Mouse (Mus musculus) erythroblast, adult 5-6 weeks (primary cell): ENCODE data around the gene Tatdn3. TPM values are rescaled to one million over a fixed set of nuclear protein-coding genes. Genes with fewer than 3 reads are reported as not detected.

ENCODE experiments used
- ATAC-seq: replicated peaks from 2 replicates; pipeline ENCODE4 v1.8.0; 2016; ENCODE audit warnings: moderate number of reproducible peaks, mild to moderate bottlenecking, moderate TSS enrichment, inconsistent platforms; ENCODE audit not compliant: poor library complexity, low FRiP score, severe bottlenecking
- total RNA-seq, 2 experiments: library from RNA; stranded (forward) in 1 of 2; stranded (reverse) in 1 of 2; fragments of 150-400 nt in 1 of 2; fragments of 200-764, 138-1000 nt in 1 of 2; gene quantifications; 2 replicates each; pipeline versions ENCODE4 v1.2.3 to v1.2.4; 2015 to 2017; ENCODE audit warnings: low replicate concordance in 2 of 2

Tatdn3 gene
- total RNA-seq, 2 experiments from 2014 or later = 1.3 to 8.5 TPM

DNA sequence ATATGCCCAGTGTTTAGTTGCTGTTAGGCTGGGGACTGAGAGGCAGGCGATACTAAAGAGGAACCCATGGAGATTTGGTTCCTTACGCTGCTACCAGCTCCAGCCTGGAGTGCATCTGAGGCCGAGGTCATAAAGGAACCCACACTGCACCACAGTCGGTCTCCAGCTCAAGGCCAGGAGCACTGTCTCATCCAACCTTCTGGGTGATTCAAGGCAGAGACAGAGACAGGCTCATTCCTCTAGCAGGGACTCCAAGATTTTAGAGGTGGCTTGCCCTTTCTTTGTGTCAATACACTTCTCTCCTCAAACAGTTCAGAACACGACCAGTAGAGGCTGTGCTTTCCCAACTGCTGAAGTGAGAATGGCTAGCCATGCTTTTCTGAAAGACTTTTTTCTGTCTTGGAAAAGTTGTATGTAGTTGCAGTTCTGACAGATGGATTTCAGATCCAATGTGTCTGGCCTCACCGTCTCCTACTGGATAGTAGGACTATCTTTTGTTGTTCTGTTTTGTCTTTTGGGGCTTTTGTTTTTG is 66.3 kb downstream of the Tatdn3 start:
- no peak for ATAC-seq

Other genes with a start within 250 kb of the Tatdn3 start
- gene Rps6kc1, start 151.2 kb downstream of the Tatdn3 start, total RNA-seq (2015; ENCODE audit: low replicate concordance) = 0.19 and 4.0 TPM in 2 replicates
- gene Rps6kc1, start 151.2 kb downstream of the Tatdn3 start, total RNA-seq (2017; ENCODE audit: low replicate concordance) = 4.2 and 4.6 TPM in 2 replicates
- gene Angel2, start 137.8 kb downstream of the Tatdn3 start, total RNA-seq (2015; ENCODE audit: low replicate concordance) = 4.2 and 12.1 TPM in 2 replicates
- gene Angel2, start 137.8 kb downstream of the Tatdn3 start, total RNA-seq (2017; ENCODE audit: low replicate concordance) = 8.9 and 12.6 TPM in 2 replicates
- not detected in 2 replicates for gene Vash2, start 83.6 kb downstream of the Tatdn3 start, total RNA-seq (2015; ENCODE audit: low replicate concordance)
- gene Vash2, start 83.6 kb downstream of the Tatdn3 start, total RNA-seq (2017; ENCODE audit: low replicate concordance) = 0.42 TPM in 1 of 2 replicates, not detected in the other
- 9.4 and 13.6 TPM in 2 replicates for gene Flvcr1, start 36.8 kb downstream of the Tatdn3 start, total RNA-seq (2015; ENCODE audit: low replicate concordance)
- 5.3 and 7.8 TPM in 2 replicates for gene Flvcr1, start 36.8 kb downstream of the Tatdn3 start, total RNA-seq (2017; ENCODE audit: low replicate concordance)
- not detected in 2 replicates for gene Spata45, start 26.3 kb downstream of the Tatdn3 start, total RNA-seq (2015; ENCODE audit: low replicate concordance)
- gene Spata45, start 26.3 kb downstream of the Tatdn3 start, total RNA-seq (2017; ENCODE audit: low replicate concordance) = not detected in 2 replicates
- gene Nsl1, start 80 bp upstream of the Tatdn3 start, total RNA-seq (2015; ENCODE audit: low replicate concordance) = 2.1 and 6.7 TPM in 2 replicates
- 3.8 and 7.5 TPM in 2 replicates for gene Nsl1, start 80 bp upstream of the Tatdn3 start, total RNA-seq (2017; ENCODE audit: low replicate concordance)
- 2.1 TPM in 1 of 2 replicates, not detected in the other for gene Batf3, start 34.9 kb upstream of the Tatdn3 start, total RNA-seq (2015; ENCODE audit: low replicate concordance)
- 0.70 TPM in 1 of 2 replicates, not detected in the other for gene Batf3, start 34.9 kb upstream of the Tatdn3 start, total RNA-seq (2017; ENCODE audit: low replicate concordance)
- gene Fam71a, start 101.9 kb upstream of the Tatdn3 start, total RNA-seq (2015; ENCODE audit: low replicate concordance) = not detected in 2 replicates
- gene Fam71a, start 101.9 kb upstream of the Tatdn3 start, total RNA-seq (2017; ENCODE audit: low replicate concordance) = not detected in 2 replicates
- gene Atf3, start 155.1 kb upstream of the Tatdn3 start, total RNA-seq (2015; ENCODE audit: low replicate concordance) = 0.42 and 6.0 TPM in 2 replicates
- 3.2 and 13.4 TPM in 2 replicates for gene Atf3, start 155.1 kb upstream of the Tatdn3 start, total RNA-seq (2017; ENCODE audit: low replicate concordance)